Mouse (Mus musculus): ENCODE results near the gene Crhr1. TPM values are rescaled to one million over a fixed set of nuclear protein-coding genes. Genes with fewer than 3 reads are reported as not detected.

The Crhr1 gene
- total and polyA plus RNA-seq, 3 experiments, result not detected

DNA sequence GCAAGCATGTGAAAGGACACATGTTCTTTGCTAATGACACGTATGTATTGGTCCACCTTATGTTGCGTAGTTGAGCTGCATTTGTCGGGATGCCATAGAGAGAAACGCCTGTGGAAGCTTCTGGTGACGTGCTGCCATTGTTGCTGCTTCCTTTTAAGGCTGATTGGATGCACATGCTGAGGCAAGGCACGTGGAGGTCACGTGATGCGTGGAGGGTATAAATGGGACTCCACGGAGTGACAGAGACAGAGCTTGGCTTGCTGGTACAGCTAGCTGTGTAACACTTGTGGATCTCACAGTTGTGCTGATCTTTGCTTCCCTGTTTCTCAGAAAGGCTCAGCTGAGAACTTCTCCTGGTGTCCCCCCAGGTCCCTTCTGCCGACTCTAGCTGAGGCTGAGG, 9.2 kb upstream of the Crhr1 start:
- no peak for DNase-seq (ENCODE audit: low read depth, low spot score)
- no peak overlapping the region for H3K9ac ChIP-seq (ENCODE audit: control insufficient read depth, low read depth, low read length, poor library complexity, severe bottlenecking)
- no peaks in the 10 kb centered on the region for H3K9me3 ChIP-seq (replicated peaks; ENCODE audit: insufficient read depth, low read length)
- H3K4me3 ChIP-seq (ENCODE audit: control insufficient read depth in 1 of 2, insufficient read depth in 1 of 2, low read depth in 2 of 2, low read length in 2 of 2), result no peak overlapping the region
- H3K79me2 ChIP-seq (ENCODE audit: control insufficient read depth, insufficient read depth, low read length, poor library complexity), result no peaks in the 10 kb centered on the region
- TF ChIP-seq CTCF (IDR thresholded peaks at IDR 0.05 in 2 of 3, conservative IDR thresholded peaks at IDR 0.05 in 1 of 3; ENCODE audit: control insufficient read depth in 1 of 3, insufficient read depth in 1 of 3, low read depth in 2 of 3, low read length in 3 of 3, poor library complexity in 1 of 3, severe bottlenecking in 1 of 3) (no peak), TBP (IDR thresholded peaks at IDR 0.05; ENCODE audit: low read depth, low read length) (no peak), USF1 (IDR thresholded peaks at IDR 0.05; ENCODE audit: low read depth, low read length) (peak; percentile 34; the same call in 1 of the 2 replicates)
- peaks cover 0 to 2% of the 10 kb centered on the region in 2 experiments; a peak in 1 of 4 replicates for H3K27me3 ChIP-seq (ENCODE audit: control insufficient read depth in 1 of 2, insufficient read depth in 2 of 2, low read length in 2 of 2)
- H3K27ac ChIP-seq (ENCODE audit: control insufficient read depth, low read depth, low read length), result no peak overlapping the region
- no peaks in the 10 kb centered on the region for H3K36me3 ChIP-seq (ENCODE audit: control insufficient read depth in 1 of 2, insufficient read depth in 2 of 2, low read length in 2 of 2)
- H3K4me1 ChIP-seq (ENCODE audit: control insufficient read depth in 1 of 2, insufficient read depth in 2 of 2, low read length in 2 of 2), result no peaks in the 10 kb centered on the region

- Histone ChIP-seq H3K9ac (ENCODE audit: control insufficient read depth, low read depth, low read length, poor library complexity, severe bottlenecking) (no peak overlapping the region), H3K79me2 (ENCODE audit: control insufficient read depth, insufficient read depth, low read length, poor library complexity) (no peaks in the 10 kb centered on the region), H3K27me3 (ENCODE audit: control insufficient read depth in 1 of 2, insufficient read depth in 2 of 2, low read length in 2 of 2) (peaks cover 0 to 2% of the 10 kb centered on the region in 2 experiments; a peak in 1 of 4 replicates), H3K4me1 (ENCODE audit: control insufficient read depth in 1 of 2, insufficient read depth in 2 of 2, low read length in 2 of 2) (no peaks in the 10 kb centered on the region), H3K9me3 (replicated peaks; ENCODE audit: insufficient read depth, low read length) (no peaks in the 10 kb centered on the region), H3K27ac (ENCODE audit: control insufficient read depth, low read depth, low read length) (no peak overlapping the region), H3K36me3 (ENCODE audit: control insufficient read depth in 1 of 2, insufficient read depth in 2 of 2, low read length in 2 of 2) (no peaks in the 10 kb centered on the region), H3K4me3 (ENCODE audit: control insufficient read depth in 1 of 2, insufficient read depth in 1 of 2, low read depth in 2 of 2, low read length in 2 of 2) (no peak overlapping the region)
- TF ChIP-seq USF2 (IDR thresholded peaks at IDR 0.05; ENCODE audit: borderline replicate concordance in 1 of 2, insufficient read depth in 1 of 2, low read depth in 1 of 2, low read length in 2 of 2) (no peak), ZNF384 (IDR thresholded peaks at IDR 0.05; ENCODE audit: low read depth, low read length) (no peak), JUND (IDR thresholded peaks at IDR 0.05; ENCODE audit: low read depth, low read length) (no peak), ZKSCAN1 (IDR thresholded peaks at IDR 0.05; ENCODE audit: low read depth, low read length) (no peak), ELF1 (IDR thresholded peaks at IDR 0.05; ENCODE audit: low read depth, low read length) (no peak), POLR2A (IDR thresholded peaks at IDR 0.05; ENCODE audit: control insufficient read depth in 1 of 2, insufficient read depth in 1 of 2, low read depth in 1 of 2, low read length in 2 of 2, poor library complexity in 1 of 2) (no peak), E2F4 (IDR thresholded peaks at IDR 0.05; ENCODE audit: borderline replicate concordance, low read depth, low read length) (no peak), TBP (IDR thresholded peaks at IDR 0.05; ENCODE audit: low read depth, low read length) (no peak), CHD2 (IDR thresholded peaks at IDR 0.05; ENCODE audit: low read length) (no peak), MAX (IDR thresholded peaks at IDR 0.05; ENCODE audit: low read length) (no peak), TAL1 (IDR thresholded peaks at IDR 0.05; ENCODE audit: low read length) (no peak), BHLHE40 (IDR thresholded peaks at IDR 0.05; ENCODE audit: borderline replicate concordance, low read depth, low read length) (no peak), GATA1 (IDR thresholded peaks at IDR 0.05; ENCODE audit: low read depth, low read length) (no peak), RCOR1 (IDR thresholded peaks at IDR 0.05; ENCODE audit: low read depth, low read length) (no peak), HCFC1 (IDR thresholded peaks at IDR 0.05; ENCODE audit: low read depth, low read length) (no peak)
- DNase-seq (ENCODE audit: low read depth, low spot score), result no peak
These were observed 8.1 kb upstream of the Crhr1 start for GRCm38 (mm10) chr11:104124582-104124981.

Data from MEL (cell line).